Mouse (Mus musculus) c-Kit-positive CD71-negative TER-119-negative erythroid progenitor cells, embryonic 14.5 days (primary cell): ENCODE measurements around the gene Rpl7a.
"Not testable (repeated sequence)": the region's sequence is repeated elsewhere in the genome, so short reads cannot be mapped to it uniquely, and the experiment has no call there.

Experiments
- DNase-seq: peaks from one replicate; pipeline ENCODE4 v3.0.0-alpha.2; 2013; ENCODE audit warnings: low read depth

Gene Rpl7a

DNA sequence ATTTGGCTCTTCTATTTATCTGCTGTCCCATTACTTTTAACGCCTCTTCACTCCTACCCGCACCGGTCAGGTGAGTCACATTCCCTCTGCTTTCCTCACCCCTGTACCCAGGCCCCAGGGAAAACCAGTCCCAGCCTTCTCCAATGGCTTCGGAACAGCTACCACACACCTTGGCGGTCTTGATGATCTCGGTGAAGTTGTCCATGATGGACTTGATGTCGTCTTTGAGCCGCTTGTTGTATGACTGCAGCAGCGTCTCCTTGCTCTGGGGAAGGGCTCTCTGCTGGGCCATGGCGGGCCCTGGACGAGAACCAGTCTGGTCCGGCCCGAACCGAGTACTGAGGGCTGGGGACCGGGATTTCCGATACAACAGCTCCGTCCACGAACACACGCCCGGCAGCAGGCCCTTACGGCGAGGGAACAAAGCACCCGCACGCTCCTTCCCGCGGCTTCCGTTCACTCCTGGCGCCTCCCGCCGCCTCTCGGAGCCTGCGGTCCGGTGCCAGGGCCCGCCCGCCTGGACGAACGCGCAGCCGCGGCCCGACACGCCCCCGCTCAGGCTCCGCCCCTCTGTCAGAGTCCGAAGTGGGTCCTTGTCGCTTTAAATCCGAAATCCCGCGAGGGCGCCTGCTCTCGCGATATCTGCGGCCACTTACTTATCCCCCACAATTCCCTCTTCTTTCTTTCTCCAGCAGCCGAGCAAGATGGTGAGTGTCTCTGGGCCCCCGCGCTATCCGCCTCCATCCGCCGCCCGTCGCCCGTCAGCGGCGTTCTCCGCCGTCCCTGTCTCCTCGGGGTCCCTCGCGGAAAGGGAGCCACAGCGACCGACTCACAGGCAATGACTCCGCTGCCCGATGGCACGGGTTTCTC lies at the start of gene Rpl7a, which contains the start of gene Med22:
Gene Rpl7a, plus strand, starts transcription at position 641 of the 870 bp plus-strand sequence.
Gene Med22, minus strand, starts transcription at position 554 of the 870 bp plus-strand sequence.
- DNase-seq, result peak; percentile 99

DNA sequence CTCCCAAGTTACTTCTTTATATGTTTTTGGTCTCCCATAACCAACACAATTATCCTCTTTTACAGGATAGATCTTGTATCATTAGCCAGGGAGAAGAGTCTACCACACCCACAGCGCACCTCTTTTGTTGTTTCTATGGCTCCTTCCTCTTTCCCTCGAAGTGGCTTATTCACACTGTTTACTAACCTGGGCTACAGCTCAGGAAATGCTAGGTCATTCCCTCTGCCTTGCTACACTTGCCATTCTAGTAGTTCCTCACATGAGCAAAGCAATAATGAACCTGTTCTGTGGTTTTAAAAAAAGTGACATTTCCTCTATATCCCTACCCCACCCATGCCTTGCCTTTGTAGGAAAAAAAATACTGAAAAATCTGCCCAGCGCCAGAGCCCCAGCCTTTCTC lies 47.7 kb upstream of the Rpl7a start:
- no peak for DNase-seq

DNA sequence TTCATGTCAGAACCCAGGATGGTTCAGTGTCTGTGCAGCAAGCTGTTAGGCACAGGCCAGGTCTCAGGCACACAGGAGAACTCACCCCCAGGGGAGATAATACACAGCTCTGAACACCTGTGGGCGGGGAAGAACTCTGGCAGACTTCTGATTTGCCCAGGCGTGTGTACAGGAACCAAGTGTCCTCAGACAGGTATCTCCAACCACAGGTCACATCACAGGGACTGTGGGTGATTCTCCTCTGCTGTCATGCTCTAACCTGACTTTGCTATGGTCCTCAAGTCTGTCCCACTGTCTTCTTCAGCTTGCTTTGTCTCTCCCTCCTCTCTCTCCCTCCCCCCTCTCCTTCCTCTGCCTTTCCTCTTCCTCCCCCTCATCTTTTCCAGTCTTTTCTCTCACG lies 45.7 kb upstream of the Rpl7a start, which contains the start of gene Abo:
Gene Abo, minus strand, starts transcription at position 101 of the 400 bp plus-strand sequence.
- DNase-seq, result no peak

DNA sequence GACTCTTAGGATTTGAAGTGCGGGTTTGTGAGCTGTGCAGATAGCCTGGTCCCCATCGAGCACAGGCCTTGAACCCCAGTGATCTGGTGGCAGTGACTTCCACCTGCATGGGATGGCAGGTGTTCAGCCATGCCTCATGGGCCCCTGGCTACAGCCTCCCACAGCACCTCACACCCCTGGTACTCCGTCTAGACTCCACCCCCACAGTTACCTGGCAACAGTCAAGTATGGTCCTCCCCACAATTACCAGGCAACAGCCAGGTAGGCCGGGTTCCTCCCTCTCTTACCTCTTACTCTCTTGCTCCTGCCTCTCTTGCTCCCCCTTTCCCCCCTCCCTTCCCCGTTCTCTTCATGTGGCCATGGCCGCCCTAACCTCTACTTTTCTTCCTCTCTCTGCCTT lies 39.9 kb upstream of the Rpl7a start:
- DNase-seq, result no peak

DNA sequence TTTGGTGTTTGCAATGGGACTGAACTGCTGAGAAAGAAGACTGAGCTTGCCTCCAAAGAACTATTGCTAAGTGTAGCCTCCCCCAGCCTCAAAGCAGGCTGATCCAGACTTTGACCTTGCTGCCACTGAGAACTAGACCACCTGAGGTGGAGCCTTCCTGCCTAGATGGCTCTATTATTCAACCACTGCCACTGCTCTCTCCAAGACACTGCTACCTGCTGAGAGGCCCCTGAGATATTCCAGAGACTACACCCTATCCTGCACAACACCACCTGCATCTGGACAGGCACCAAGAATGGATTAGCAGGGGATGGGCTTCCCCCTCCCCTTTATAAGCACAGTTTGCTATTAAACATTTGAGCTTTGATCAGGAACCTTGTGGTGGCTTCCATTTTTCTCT lies 32.0 kb upstream of the Rpl7a start:
- no peak for DNase-seq

DNA sequence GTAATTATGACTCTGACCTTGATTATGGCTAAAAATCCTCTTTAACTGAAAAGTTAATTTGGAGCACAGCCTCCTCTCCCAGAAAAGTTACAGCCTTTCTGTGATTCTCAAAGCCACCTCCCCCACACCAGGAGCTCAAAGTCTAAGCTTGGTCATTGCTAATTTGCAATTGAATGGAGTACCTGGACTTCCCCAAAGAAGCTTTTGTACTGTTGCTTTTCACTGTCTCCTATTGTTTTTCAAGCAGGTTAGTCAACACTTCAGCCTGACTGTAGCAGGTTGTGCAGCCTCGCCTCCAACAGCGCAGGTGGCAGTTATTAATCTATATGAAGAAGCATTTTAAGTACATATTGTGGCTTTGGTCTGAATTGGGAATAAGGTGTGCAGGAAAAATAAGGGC lies 25.0 kb upstream of the Rpl7a start:
- not testable (repeated sequence) for DNase-seq

DNA sequence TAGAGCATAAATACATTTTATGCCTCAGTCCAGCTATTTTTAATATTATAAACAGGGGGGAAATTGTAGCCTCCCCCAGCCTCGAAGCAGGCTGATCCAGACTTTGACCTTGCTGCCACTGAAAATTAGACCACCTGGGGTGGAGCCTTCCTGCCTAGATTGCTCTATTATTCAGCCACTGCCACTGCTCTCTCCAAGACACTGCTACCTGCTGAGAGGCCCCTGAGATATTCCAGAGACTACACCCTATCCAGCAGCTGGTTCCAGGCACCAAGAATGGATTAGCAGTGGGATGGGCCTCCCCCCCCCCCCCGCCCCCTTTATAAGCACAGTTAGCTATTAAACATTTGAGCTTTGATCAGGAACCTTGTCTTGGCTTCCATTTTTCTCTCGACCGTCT lies 24.4 kb upstream of the Rpl7a start:
- DNase-seq, result not testable (repeated sequence)

DNA sequence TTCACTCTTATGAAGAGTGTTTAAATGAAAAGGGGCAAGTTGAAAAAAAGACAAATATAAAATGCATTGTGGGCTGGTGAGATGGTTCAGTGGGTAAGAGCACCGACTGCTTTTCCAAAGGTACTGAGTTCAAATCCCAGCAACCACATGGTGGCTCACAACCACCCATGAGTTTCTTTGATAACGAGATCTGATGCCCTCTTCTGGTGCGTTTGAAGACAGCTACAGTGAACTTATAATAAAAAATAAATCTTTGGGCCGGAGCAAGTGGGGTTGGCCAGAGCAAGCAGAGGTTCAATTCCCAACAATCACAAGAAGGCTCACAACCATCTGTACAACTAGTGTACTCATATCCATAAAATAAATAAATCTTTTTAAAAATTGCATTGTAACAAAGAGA lies 14.7 kb upstream of the Rpl7a start:
- DNase-seq, result no peak

DNA sequence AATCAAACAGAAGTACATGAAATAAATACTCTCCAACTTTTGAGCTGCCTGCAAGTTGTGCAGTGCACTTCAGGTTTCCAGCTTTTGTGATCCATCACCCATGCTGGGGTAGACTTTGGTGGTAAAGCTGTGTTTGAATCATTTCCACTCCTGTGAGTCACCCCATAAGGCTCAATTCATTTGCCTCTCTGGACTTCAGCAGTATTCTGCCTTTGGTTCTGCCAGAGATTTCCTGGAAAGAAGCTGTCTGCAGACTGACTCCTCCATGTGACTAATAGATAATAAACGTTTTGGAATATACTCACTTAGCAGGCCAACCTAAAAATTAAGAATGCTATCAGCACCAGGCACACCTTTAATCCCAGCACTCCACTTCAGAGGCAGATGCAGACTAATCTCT lies 9.8 kb upstream of the Rpl7a start:
- DNase-seq, result no peak

DNA sequence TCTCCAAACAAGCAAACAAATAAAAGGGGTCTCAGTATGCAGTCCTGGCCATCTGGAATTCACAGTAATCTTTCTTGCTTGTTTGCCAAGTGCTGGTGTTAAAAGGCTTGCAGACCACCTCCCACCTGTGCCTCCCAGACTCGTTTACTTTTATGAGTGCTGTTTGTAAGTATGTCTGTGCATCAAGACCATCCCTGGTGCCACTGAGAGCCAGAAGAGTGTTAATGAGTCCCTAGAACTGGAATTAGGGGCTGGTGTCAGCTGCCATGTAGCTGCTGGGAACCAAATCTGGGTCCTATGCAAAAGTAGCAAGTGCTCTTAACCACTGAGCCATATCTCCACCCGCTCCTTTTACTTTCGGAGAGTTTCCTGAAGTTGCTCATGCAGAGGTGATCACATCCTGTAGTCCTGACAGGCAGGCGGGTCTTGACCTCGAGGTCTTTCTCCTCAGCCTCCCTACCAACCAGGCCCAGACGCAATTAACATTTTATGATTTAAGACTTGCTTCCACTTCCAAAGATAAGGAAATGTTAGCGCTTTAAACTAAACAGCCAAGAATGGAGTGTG lies 8.6 kb upstream of the Rpl7a start:
- DNase-seq, result no peak

DNA sequence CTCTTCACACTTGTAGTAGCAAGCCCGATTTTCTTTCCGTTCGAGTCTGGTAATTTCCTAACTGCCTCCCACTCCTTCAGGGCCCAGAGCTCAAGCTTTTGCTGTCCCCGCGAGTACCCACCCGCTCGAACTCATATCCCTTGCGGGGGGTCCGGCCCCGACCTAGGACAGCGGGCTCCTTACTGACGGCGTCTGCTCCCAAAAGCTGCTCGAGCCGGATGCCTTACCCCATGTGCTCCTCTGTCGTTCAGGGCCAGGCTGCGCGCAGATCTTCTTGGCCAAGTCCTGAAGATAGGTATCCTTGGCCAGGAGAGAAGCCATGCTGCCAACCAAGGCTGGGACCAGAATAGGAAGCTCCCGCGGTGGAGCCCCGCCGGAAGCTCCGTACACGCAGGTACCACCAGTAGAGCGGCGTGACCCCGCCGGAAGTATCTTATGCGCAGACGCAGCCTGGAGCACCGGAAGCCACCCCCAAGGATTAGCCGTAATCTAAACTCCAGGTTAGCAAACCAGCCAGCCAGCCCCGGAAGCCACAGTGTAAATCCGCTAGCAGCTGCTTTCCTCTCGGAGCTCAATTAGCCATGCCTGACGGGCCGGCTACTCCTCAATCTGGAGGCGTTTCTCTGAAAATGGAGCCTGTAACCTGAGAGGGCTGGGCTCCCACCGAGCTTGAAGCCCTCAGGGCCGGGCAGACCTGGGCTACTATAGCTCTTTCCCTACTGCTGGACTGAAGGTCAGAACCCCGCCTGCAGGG lies 7.9 kb upstream of the Rpl7a start, which contains the start of gene Surf6:
Gene Surf6, minus strand, starts transcription at position 413 of the 754 bp plus-strand sequence.
- peak; percentile 91 for DNase-seq

DNA sequence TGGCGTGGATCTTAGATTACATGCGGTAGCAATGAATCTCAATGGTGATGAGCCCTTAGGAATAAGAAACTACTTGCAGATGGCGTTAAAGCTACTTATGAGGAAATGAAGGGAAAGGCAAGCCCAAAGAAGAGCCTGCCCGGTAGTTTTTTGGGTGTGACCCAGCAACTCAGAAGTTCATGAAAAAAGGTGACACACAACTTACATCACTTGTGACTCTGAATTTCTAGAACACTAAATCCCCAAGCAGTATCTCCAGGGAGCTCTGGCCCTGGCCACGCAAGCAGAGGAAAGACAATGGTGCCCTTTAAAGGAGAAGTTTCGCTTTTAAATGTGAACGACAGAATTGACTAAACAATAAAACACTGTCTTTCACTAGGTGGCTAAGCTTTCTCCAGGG lies 7.3 kb upstream of the Rpl7a start:
- DNase-seq, result no peak

DNA sequence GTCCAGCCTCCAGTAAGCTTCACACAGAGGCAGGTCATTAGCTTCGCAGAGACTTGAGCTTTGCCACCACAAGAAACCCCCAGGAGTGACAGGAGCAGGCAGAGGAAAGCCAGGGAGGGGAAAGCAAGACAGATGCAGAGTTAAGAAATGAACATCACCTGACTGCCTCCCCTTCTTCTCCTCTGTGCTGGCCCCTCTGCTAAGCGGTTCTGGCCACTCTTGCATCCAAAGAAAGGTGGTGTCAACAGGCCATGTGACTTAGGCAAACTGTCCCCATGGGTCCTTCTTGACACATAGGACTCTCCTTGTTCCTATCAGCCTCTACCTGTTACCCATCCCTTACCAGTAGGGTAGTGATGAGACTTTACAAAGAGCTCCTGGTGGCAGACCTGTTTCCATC lies 4.6 kb upstream of the Rpl7a start:
- no peak for DNase-seq

DNA sequence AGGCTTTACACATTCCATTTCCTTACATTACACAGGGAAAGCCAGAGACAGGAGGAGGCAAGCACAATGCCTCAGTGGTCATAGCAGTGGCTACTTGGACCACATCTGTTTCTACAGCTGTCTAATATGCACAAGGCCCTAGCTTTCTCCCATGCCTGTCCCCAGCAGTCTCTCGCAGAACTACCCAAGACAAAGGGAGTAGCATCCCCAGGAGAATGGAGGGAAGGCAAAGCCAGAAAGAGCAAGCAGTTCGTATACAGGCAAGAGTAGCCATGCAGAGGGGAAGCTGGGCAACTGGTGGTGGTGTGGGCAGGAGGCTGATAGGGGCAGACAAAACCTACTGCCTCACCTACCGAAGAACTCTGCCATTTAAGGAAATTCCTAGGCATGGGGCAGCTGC lies 4.1 kb upstream of the Rpl7a start:
- DNase-seq, result no peak

DNA sequence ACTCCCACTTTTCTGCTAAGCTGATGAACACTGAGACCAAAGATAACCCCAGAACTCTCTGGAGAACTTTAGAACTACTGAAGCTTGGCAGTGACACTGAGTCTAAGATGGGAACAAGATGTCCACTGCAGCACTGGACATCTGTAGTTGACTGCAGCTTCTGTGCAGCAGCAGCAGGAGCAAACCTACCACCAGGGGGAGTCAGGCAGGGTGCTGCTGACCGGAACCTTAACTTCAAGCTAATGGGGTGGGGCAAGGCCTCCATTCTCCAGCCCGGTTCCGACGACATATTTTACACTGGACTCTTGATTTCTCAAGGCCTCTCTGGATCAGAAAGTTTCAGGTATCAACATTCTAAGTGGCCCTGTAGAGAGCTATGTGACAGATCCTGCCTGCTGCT lies 3.5 kb upstream of the Rpl7a start:
- no peak for DNase-seq

DNA sequence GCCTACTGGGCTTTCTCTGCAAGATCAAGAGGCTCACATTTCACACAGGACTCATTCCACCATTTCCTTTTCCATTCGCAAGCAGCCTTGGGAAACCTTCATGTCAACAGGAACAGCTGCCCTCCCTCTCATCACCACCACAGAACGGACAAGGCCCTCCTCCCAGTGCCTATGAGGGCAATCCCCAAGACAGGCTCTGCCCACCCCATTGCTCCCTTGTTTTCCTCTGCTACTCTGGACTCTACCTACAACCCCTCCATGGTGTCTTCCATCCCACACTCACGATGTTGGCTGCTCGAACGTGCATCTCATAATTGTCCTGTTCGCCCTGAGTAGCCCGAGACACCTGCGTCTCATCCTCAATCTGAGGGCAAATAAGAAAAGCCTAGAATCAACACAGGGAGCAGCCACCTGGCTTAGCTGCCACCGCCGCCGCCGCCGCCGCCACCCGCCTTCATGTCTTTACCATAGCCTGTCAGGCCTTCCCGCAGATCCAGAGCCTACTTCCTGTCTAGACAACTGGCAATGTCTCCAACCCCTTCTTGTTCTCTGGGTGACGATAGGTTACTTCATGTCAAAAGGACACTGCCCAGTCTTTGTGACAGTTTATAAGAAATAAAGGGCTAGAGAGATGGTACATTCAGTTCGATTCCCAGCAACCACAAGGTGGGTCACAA lies 1.7 kb upstream of the Rpl7a start:
- DNase-seq, result no peak

DNA sequence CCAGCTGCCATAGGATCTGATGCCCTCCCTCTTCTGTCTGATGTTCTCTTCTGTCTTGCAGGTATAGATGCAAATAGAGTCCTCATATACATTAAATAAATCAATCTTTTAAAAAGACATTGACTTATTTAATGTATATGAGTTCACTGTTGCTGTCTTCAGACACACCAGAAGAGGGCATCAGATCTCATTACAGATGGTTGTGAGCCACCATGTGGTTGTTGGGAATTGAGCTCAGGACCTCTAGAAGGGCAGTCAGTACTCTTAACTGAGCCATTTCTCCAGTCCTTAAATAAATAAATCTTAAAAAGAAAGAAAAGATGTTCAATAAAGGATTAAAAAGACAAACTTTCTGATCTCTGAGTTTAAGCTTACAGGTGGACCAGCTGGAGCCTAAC lies 1.2 kb upstream of the Rpl7a start:
- no peak for DNase-seq

DNA sequence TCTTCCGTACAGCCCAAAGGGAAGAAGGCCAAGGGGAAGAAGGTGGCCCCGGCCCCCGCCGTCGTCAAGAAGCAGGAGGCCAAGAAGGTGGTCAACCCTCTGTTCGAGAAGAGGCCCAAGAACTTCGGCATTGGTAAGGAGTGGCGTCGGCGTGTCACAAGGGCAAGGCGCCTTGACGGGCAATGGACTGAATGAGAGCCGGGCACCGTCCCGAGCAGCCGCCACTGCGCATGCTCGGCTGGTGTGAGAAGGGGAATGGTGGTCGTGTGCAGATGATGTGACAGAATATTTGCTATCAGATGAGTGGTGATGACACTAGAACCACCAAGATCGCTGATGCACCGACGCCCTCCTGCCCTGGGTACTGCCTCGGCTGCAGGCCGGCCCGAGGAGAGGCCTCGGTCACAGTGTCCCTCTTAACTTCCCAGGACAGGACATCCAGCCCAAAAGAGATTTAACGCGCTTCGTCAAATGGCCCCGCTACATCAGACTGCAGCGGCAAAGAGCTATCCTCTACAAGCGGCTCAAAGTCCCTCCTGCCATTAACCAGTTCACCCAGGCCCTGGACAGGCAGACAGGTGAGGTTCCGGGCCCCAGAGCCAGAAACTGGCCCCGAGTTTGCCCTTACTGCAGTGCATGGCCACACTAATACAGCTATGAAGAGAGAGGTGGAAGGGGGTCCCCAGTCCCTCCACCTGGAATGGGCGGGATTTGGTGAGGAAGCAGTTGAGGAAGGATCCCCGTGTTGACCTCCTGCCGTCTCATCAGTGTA lies 616 bp downstream of the Rpl7a start:
- DNase-seq, result no peak

DNA sequence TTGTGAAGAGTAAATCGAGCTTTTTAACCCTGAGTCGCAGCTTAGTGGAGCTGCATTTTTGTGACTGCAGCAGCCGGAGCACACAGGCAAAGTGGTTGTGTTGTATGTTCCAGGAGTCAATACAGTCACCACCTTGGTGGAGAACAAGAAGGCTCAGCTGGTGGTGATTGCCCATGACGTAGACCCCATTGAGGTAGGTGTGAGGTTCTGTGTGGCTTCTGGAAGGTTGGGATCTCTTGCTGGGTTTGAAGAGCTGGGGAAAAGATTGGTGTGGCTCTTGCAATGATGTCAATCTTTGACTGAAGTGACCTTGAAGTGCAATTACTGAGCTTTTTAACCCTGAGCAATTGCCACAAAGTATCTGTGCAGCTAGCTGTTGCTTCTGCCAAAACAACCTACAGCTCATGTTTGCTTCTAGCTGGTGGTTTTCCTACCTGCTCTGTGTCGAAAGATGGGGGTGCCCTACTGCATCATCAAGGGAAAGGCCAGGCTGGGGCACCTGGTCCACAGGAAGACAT lies 1.7 kb downstream of the Rpl7a start:
- no peak for DNase-seq

DNA sequence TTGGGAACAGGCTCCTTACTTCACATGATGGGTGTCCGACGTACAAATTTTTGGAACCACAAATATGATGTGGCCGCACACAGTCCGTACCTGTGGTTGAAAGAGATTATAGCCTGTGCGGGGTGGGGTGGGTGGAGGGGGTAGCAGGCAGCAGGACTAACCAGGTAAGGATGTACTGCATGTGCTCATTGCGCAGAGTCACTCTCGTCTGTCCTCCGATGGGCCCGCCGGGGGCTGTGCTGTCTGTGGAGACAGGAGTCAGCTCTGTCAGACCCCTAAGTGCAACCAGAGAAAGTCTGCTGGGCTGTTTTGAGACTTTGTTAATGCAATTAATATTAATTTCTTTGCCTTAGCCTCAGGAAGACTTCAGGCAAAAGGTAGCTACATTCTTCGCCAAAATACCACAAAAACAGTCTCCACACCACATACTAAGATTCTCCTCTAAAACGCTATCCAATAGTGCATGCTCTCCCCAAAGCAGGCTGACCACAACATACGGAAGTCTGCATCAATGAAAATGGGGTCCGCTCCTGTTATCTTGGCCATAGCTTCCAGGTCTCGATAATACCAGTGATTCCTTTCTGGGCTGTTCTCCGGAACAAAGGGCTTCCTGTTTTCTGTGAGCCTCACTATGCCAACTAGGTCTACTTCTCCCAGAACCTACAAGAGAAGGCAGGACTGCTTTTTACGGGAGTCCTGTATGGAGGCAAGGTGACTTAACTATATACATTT lies 3.0 kb downstream of the Rpl7a start:
- no peak for DNase-seq
